Mouse (Mus musculus): ENCODE measurements around the gene Fyttd1.
A peak's percentile ranks its signal among the peaks of the same experiment; 100 is the strongest.
"Not testable (repeated sequence)": the region's sequence is repeated elsewhere in the genome, so short reads cannot be mapped to it uniquely, and the experiment has no call there.

Gene Fyttd1

DNA sequence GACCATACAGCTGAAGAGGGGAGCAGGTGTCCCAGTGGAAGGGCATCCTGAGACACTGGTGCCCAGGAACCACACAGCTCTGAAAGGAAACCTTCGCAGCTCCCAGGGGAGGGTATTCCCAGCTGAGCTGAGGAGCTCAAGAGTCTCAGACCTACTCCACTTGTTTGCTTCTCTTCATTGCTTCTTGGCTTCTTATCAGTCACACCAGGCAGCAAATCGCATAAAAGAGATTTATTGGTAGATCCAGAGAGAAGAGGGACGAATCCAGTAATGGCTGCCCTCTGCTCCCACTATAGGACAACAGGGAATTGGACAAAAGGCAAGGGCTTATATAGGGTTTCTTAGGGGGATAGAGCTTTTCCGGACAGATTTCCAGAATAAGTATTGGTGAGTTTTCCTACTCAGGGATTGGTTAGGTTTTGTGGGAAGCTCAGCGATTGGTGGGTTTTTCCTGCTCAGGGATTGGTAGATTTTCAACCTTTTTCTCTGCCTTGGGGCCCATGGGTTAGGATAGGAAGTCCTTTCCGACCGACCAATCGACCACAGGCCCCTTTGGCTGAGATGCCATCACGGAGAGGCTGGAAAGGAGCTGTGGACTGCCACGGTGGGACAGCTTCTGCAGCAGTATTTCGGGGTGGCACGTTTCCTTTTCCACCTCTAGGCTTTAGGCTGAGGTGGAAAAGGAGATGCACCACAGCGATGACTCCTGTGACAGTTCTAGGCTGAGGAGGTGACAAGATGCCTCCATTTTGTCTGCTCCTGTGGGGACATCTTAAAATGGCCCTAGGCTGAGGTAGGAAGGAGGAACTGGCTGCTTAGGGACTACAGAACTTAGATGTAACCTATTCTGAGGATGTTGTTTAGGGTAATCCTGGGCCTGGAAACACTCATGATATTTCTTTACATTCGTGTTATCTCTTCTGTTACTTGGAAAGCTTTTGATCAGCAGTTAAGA is 1.9 kb downstream of the Fyttd1 start:
- no peak for DNase-seq

- DNase-seq: no peak
Observed at GRCm38 (mm10) chr16:32881538-32881937, 4.2 kb downstream of the Fyttd1 start.

DNA sequence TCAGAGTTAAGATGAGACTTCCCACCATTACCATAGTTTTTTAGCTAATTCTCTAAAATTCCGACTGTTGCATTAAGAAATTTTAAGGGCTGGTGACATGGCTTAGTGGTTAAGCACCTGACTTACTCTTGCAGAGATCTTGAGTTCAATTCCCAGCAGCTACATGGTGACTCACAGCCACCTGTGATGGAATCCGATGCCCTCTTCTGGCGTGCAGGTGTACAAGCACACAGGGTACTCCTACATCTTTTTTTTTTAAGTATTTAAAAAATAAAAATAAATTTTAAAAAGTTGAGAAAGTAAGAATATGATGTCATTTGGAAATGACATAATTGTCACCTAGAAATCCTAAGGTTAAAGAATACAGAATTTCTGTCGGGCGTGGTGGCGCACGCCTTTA is 10.7 kb downstream of the Fyttd1 start:
- no peak for DNase-seq

DNA sequence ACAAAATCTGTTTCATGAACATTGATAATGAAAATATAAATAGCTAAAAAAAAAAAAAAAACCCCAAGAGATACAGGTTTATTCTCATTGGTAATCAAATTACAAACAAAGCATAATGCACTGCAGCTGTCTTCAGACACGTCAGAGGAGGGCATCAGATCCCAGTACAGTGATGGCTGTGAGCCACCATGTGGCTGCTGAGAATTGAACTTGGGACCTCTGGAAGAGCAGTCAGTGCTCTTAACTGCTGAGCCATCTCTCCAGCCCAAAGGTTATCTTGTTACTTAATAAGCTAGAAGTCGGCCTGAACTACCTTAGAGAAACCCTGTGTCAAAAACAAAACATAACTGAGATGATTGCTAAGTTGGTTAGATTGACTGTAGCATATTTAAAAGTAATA is 12.6 kb downstream of the Fyttd1 start:
- peak; percentile 22 for DNase-seq

GRCm38 (mm10) chr16:32896126-32896525 is 18.8 kb downstream of the Fyttd1 start:
- DNase-seq: no peak

DNA sequence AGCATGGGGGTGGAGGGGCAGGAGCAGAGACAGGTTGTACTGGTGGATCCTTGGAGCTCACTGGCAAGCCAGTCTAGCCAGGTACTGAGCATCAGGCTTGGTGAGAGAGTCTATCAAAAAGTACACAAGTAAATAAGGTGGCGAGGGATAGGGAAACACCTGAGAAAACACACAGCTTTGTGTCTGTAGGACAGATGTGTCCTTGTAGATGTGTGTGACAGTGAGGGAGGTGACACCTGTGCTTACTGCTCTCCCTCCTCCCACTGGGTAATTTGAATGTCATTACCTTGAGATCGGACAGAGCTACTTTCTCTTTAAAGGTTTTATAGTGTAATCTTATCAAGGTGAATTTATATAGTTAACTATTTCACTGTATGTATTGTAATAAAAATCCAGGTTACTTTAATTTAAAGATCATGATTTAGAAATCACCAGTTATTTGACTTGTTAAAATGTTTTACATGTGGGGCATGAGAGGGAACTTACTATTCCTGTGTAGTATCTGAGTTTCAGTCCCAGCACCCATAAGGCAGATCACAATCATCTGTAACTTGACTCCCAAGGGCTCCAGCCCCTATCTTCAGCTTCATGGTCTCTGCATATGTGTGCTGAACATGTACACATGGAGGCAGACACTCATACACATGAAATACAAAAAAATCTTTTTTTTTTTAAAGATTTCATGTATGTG is 24.2 kb downstream of the Fyttd1 start:
- DNase-seq: no peak

DNA sequence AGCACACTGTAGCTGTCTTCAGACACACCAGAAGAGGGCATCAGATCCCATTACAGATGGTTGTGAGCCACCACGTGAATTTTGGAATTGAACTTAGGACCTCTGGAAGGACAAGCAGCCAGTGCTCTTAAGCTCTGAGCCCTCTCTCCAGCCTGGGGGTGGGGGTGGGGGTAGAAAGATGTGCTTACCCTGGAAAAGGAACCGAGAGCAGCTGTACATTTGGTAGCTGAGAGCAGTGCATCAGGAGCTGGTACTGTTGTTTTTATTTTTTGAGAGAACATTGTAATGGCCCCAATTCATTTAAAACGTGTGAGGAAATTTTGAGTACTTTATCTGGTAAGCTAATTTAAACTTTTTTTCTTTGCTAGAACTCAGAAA is 24.7 kb downstream of the Fyttd1 start:
- no peak for DNase-seq

DNA sequence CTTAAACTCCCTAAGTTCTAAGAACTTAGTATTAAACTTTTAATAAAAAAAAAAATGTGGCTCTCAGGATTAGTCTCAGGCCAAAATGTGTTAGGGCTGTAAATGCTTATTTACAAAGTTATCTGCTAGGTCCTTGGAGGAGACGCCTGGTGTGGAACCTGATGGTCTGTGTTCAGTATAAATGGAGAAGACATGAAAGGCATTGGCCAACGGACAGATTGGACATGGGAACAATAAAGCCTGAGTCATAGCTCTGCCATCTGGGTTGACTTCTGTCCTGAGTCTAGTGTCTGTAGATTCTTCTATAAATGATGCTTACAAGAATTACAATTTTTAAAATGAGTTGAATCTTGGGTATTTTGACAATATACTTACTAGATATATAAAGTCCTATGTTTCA is 28.9 kb downstream of the Fyttd1 start:
- DNase-seq: no peak

GRCm38 (mm10) chr16:32906727-32907126 is 29.4 kb downstream of the Fyttd1 start:
- DNase-seq: peak; percentile 13

GRCm38 (mm10) chr16:32913212-32913611 is 35.9 kb downstream of the Fyttd1 start:
- DNase-seq: no peak

GRCm38 (mm10) chr16:32913937-32914881 is 36.9 kb downstream of the Fyttd1 start, which contains the start of gene Lrch3:
TSS of gene Lrch3 (plus strand) at chr16:32914100.
- DNase-seq: peak; percentile 98

- DNase-seq: no peak
Observed at GRCm38 (mm10) chr16:32915292-32916068, 38.2 kb downstream of the Fyttd1 start.

DNA sequence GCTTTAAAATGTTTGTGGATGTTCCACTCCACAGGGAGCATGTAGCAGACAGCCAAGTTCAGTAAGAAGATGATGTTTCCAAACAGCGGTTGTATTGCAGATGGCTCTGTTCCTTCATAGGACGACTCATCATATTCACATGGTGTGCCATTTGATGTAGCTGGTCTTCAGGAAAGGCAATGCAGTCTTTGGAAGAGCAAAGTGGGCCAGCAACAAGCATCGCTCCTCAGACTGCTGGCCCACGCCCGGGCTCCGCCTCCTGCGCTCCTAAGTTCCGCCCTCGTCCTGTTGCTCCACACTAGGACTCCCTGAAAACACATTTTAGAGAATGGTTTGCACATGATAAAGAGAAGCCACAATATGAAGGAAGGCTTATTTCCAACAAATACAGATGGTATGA is 49.3 kb downstream of the Fyttd1 start:
- not testable (repeated sequence) for DNase-seq

DNA sequence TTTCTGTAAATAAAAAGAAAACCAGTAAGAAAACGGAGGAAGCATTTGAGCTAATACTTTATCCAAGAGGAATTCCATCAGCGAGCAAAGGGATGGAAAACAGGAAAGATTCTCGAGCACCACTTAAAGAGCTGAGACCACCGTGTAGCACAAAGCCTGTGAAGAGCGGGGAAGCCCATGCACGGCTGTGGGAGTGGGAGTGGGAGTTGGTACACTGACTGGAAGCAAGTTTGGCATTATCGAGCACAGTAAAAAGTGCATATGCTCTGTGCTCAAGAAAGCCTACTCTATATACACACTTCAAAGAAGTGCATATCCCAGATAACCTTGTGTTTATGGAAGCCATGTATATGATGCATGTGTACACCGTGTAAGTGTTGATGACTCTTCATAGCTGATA is 49.7 kb downstream of the Fyttd1 start:
- DNase-seq: no peak

DNA sequence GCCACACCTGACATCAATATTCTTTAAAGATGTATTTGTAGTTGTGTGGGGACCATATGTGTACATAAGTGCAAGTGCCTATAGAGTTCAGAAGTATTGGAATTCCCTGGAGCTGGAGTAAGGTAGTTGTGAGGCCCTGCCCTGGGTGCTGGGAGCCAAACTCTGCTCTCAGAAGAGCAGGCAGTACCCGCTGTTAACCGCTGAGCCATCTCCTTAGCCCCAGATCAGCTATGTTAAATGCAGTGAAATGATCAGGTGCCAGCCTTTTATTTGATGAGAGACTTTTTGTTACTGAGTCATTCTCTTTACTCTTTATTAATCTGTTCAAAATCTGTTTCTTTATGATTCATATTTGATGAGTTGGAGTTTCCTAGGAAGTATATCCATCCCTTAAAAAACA is 52.6 kb downstream of the Fyttd1 start:
- no peak for DNase-seq

DNA sequence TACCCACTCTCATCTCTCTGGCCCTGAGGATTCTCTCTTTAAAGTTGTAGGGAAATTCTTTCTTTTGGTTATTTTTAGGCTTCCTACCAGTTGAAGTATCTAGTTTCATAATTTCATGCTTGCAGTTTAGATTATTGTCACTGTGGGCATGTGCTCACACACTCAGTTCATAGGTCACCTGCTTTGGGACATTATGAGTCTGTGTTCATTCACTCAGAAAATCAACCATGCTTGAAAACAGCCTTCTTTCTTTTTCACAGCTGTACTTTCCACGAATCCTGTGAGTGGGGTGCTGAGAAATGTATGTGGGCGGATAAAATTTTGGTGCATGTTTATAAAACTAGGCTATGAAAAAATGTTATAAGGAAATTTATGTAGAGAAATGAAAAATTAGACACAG is 57.2 kb downstream of the Fyttd1 start:
- no peak for DNase-seq

DNA sequence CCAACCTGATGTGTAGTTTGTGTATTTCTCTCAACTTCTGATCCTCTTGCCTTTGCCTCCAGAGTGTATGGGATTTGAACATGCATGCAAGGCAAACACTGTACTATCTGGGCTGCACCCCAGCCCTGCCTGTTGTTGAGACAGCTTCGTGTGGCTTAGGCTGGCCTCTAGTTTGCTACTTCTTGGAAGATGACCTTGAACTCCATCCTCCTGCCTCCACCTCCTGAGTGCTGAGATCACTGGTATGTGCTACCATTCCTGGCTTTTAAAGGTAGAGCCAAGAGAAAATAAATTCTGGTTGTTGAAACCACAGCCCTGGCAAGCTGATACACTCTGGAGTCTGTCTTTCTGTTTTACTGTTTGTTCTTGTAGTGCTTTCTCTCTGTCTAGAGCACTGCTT is 57.8 kb downstream of the Fyttd1 start:
- DNase-seq: no peak

DNA sequence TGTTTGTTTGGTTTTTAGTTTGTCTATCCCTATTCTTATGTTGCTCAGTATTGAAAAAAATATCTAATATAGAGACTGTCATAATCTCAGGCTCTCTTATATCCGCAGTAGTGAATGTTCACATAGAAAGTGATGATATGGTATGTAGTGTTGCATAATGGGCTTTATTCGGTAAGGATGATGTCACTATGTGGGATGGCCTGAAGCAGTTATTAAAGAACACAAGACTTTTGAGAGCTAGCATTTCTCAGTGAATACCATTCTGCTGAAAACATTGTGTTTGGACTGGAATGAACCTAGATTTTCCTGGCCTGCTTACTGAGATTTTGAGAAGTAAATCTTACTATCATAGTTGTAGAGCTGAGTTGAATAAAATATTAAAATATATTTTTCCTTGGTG is 60.1 kb downstream of the Fyttd1 start:
- DNase-seq: no peak

DNA sequence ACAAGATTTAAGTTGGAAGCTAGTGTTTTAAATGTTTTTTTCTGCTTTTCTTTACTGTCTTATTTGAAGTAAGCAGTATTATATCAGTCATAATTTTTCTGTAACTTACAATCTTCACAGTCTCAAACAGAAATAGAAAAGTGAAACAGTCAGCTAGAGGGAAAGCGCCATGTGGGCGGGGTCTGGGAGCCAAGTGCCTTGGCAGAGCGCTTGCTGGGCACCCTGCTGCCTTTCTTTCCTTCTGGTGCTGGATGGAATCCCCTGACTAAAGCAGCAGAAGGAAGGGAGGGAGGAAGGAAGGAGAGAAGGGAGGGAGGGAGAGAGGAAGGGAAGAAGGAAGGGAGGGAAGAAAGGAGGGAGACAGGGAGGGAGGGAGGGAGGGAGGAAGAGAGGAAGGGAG is 62.0 kb downstream of the Fyttd1 start:
- DNase-seq: peak; percentile 22

GRCm38 (mm10) chr16:32939716-32940115 is 62.4 kb downstream of the Fyttd1 start:
- not testable (repeated sequence) for DNase-seq

DNA sequence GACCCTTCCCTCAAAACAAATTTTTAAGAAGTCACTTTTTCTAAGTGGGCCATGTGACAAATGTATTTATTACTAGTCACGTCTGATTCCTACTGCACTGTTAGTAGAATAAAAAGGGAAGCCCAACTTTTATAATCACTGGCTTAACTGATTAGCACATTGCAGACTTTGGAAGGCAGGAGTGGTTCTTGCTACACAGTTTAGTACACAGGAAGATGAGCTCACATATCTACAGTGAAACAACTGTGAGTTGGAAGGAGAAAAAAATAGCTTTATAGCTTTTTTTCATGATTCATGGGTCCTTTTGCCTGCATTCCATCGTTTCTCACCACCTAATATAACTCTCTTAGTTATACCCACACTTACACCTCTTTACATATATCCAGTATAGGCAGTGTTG is 63.9 kb downstream of the Fyttd1 start:
- DNase-seq: not testable (repeated sequence)

DNA sequence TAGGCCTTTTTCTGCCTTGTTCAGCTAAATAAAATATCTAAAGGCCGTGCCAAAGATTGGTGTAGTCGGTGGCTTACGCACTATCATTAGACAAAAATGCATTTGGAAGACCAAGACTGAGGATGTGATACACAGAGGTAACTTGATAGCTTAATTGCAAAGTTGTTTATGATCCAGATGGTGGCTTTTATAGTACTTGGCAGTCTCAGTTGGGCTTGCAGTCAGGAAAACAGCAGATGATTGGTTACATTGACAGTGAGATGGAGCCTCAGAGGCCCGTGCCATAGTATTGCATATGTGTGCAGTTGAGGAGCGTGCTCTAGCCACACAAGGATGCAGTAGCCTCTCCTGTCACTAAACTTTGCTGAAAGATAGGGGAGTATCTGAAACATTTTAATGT is 65.4 kb downstream of the Fyttd1 start:
- no peak for DNase-seq

Measured in kidney, postnatal 10 days (tissue).